22 mouse cellular contexts compared by ENCODE assay signal in genomic region chr7:42838366-42838765, GRCm38 (mm10). TPM values are rescaled to one million over a fixed set of nuclear protein-coding genes. Genes with fewer than 3 reads are reported as not detected.
DNase-seq lines count a peak whose midpoint lies in the region; TF ChIP-seq lines count a peak whose summit lies in the region.
"Not testable (repeated sequence)": the region's sequence is repeated elsewhere in the genome, so short reads cannot be mapped to it uniquely, and the experiment has no call there.
"Had no signal": no experiment of that assay in that cellular context is flagged by ENCODE, and none has a peak within 500 bp of the region (broad histone marks: within the 10 kb centered on the region; RNA-seq: fewer than 3 reads in every experiment).

No protein-coding gene starts in this region.

- not testable (repeated sequence) for TF ChIP-seq CTCF in E14TG2a.4 (conservative IDR thresholded peaks at IDR 0.05; ENCODE audit: low read length); ES-Bruce4 (IDR thresholded peaks at IDR 0.05; ENCODE audit: low read depth, low read length)

- H3K9me3 ChIP-seq in E14TG2a.4 (ENCODE audit: low read length) (peaks cover 31% of the 10 kb centered on the region), ES-Bruce4 (replicated peaks; ENCODE audit: control insufficient read depth, insufficient read depth, low read length, poor library complexity, severe bottlenecking) (peaks cover 11% of the 10 kb centered on the region)
- H3K9me3 ChIP-seq in ES-E14 (ENCODE audit: control insufficient read depth, insufficient read depth, low read depth, low read length): not testable (repeated sequence)

- H3K36me3 ChIP-seq in E14TG2a.4 (ENCODE audit: insufficient read depth, low read length): peaks cover 18% of the 10 kb centered on the region
- H3K36me3 ChIP-seq in ES-Bruce4 (ENCODE audit: control insufficient read depth, insufficient read depth, low read length, poor library complexity, severe bottlenecking); ES-E14 (ENCODE audit: control insufficient read depth, insufficient read depth, low read length, poor library complexity, severe bottlenecking): not testable (repeated sequence)

- not testable (repeated sequence) for TF ChIP-seq EP300 in ES-Bruce4 (IDR thresholded peaks at IDR 0.05; ENCODE audit: insufficient read depth, low read depth, low read length)

- TF ChIP-seq POLR2A in ES-Bruce4 (IDR thresholded peaks at IDR 0.05; ENCODE audit: insufficient read depth, low read length): not testable (repeated sequence)

- H3K4me1 ChIP-seq in E14TG2a.4 (replicated peaks; ENCODE audit: low read depth, low read length): peaks cover 18% of the 10 kb centered on the region
- not testable (repeated sequence) for H3K4me1 ChIP-seq in ES-Bruce4 (ENCODE audit: control insufficient read depth, insufficient read depth, low read length); ES-E14 (ENCODE audit: control insufficient read depth in 2 of 2, insufficient read depth in 2 of 2, low read length in 2 of 2, poor library complexity in 1 of 2)

- H3K27ac ChIP-seq in ES-Bruce4 (ENCODE audit: insufficient read depth, low read length) (peak overlapping the region; percentile 90; the same call in 1 of the 2 replicates), ES-E14 (ENCODE audit: insufficient read depth, low read depth, low read length, poor library complexity, severe bottlenecking) (peak overlapping the region; percentile 53; the same call in 1 of the 2 replicates)

- in situ Hi-C loops in ES-E14 (cut with MboI; ENCODE audit: low sequenced_read_pairs in 2 of 2, unreplicated experiment in 2 of 2): not testable (repeated sequence)

- not testable (repeated sequence) for H3K9ac ChIP-seq in ES-Bruce4 (ENCODE audit: low read depth, poor library complexity, severe bottlenecking); ES-E14 (ENCODE audit: insufficient read depth, low read depth, low read length, poor library complexity, severe bottlenecking)

- H3K4me3 ChIP-seq in E14TG2a.4 (replicated peaks; ENCODE audit: low read length): 0 out of 2 replicates have a peak overlapping the region, but pooled peaks have one; percentile 3
- not testable (repeated sequence) for H3K4me3 ChIP-seq in ES-Bruce4 (ENCODE audit: low read depth, low read length); ES-E14 (ENCODE audit: insufficient read depth in 1 of 2, low read depth in 1 of 2, low read length in 2 of 2, poor library complexity in 1 of 2, severe bottlenecking in 1 of 2)

- DNase-seq in ES-CJ7 (ENCODE audit: low read depth, low spot score) (peak; percentile 61), R1 (ENCODE audit: low read depth, low spot score) (peak; percentile 78), ZHBTc4 (ENCODE audit: low read depth, low spot score) (peak; percentile 45)
- DNase-seq in ES-E14 (ENCODE audit: low read depth, low spot score): not testable (repeated sequence)

- not testable (repeated sequence) for H3K27me3 ChIP-seq in E14TG2a.4 (ENCODE audit: insufficient read depth, low read length); ES-Bruce4 (ENCODE audit: control insufficient read depth, insufficient read depth, low read length, poor library complexity, severe bottlenecking)

RNA-seq across cellular contexts. Expression of gene Gm2381, which starts 28.7 kb away (rescaled TPM):
- 14.1 and 14.2 TPM in 2 replicates for polyA plus RNA-seq in ES-Bruce4 (2011; ENCODE audit: insufficient read depth, insufficient read length, low read depth, missing spikeins)
- 38.7 and 45.9 TPM in 2 replicates for total RNA-seq in ES-E14 (2012; rRNA removed)
- total RNA-seq: G1E, MEL had no signal
- polyA plus RNA-seq: adrenal gland, adult 2 months; brain, embryonic 14.5 days; CD4-positive, CD25-positive, alpha-beta regulatory T cell, adult 4 months; cerebellum, adult 2 months; G1E had no signal

RNA-seq across cellular contexts. Expression of gene Vmn2r62, which starts 45.0 kb away (rescaled TPM):
- polyA plus RNA-seq in ES-Bruce4 (2011; ENCODE audit: insufficient read depth, insufficient read length, low read depth, missing spikeins): not detected in 2 replicates
- total RNA-seq in ES-E14 (2012; rRNA removed): 0.05 TPM in 1 of 2 replicates, not detected in the other
- total RNA-seq: adrenal gland, adult 18-20 months; adrenal gland, adult 2 months; adrenal gland, adult 8-10 months; adrenal gland, postnatal 10 days; adrenal gland, postnatal 14 days; adrenal gland, postnatal 25 days; adrenal gland, postnatal 36 days; adrenal gland, postnatal 4 days; CH12.LX; G1E; MEL had no signal
- polyA plus RNA-seq: activated CD4-positive, CD25-positive, alpha-beta regulatory T cell, adult 4 months; adrenal gland, adult 2 months; brain, embryonic 14.5 days; C2C12; CD4-positive, CD25-positive, alpha-beta regulatory T cell, adult 4 months; cerebellum, adult 2 months; G1E had no signal
